Mouse (Mus musculus) olfactory bulb, adult 2 months (tissue): ENCODE data around the gene Aldh6a1. TPM values are rescaled to one million over a fixed set of nuclear protein-coding genes. Genes with fewer than 3 reads are reported as not detected.

Experiments
- H3K27ac ChIP-seq: fragments of 200-500 bp; 2 replicates; pipeline ENCODE4 v1.5.1; 2012; ENCODE audit warnings: low read depth, low read length; ENCODE audit not compliant: insufficient read depth
- H3K4me1 ChIP-seq: fragments of 200-500 bp; 2 replicates; pipeline ENCODE4 v1.6.1; 2012; ENCODE audit warnings: low read length; ENCODE audit not compliant: control insufficient read depth, insufficient read depth
- H3K4me3 ChIP-seq: fragments of 200-500 bp; 2 replicates; pipeline ENCODE4 v1.5.1; 2012; ENCODE audit warnings: mild to moderate bottlenecking, low read depth, low read length, moderate library complexity; ENCODE audit not compliant: insufficient read depth
- CTCF ChIP-seq: fragments of 200-500 bp; IDR thresholded peaks from 2 replicates; pipeline ENCODE4 v1.5.1; 2012; ENCODE audit warnings: low read depth, mild to moderate bottlenecking, low read length, moderate library complexity; ENCODE audit not compliant: insufficient read depth
- POLR2A ChIP-seq: fragments of 200-500 bp; IDR thresholded peaks from 2 replicates; pipeline ENCODE4 v1.6.1; 2012; ENCODE audit warnings: mild to moderate bottlenecking, low read depth, low read length, moderate library complexity; ENCODE audit not compliant: insufficient read depth
- WGBS: fragments of 180-500 bp; shearing (Covaris S2); methylation state at CpG from one replicate; pipeline ENCODE4 v1.1.7; 2018; 5-methylcytosine and 5-hydroxymethylcytosine counted together
- polyA plus RNA-seq: library from polyadenylated mRNA; stranded (reverse); fragments of >200 nt; gene quantifications from 2 replicates; pipeline ENCODE4 v1.2.4, GENCODE M21; 2012; ENCODE audit warnings: low replicate concordance; ENCODE audit not compliant: missing spikeins, insufficient read depth, insufficient read length

Gene Aldh6a1
- polyA plus RNA-seq, 1 experiment: not detected

DNA sequence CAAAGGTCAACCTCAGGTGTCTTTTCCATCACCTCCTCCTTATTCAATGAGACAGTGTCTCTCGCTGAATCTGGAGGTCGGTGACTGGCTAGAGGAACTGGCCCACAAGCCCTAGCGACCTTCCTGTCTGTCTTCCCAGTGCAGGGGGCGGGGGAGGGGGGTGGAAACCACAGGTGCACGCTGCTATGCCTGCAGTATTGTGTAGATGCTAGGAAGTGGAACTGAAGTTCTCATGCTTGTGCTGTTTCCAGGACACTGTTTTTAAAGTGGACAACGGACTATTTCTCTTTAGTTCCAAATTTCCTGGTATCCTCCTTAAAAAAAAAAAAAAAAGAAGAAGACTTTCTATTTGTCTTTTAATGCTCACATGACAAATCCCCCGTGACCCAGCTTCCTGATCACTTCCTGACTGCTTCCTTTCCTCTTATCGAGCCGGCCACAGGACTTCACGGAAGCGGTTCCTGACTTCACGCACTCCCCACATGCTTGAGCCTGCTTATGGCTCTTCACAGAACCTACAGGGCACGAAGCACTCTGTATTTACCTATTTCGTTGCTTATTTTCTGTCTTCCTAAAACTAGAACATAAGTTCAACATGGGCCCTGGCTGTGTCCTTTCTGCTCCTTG lies 61.9 kb downstream of the Aldh6a1 start:
- Histone ChIP-seq H3K27ac (no peak overlapping the region), H3K4me3 (no peak overlapping the region), H3K4me1 (no peaks in the 10 kb centered on the region)
- no peak for TF ChIP-seq POLR2A
- TF ChIP-seq CTCF: no peak
- WGBS: 79% methylated on average over 14 of the region's 14 CpGs

DNA sequence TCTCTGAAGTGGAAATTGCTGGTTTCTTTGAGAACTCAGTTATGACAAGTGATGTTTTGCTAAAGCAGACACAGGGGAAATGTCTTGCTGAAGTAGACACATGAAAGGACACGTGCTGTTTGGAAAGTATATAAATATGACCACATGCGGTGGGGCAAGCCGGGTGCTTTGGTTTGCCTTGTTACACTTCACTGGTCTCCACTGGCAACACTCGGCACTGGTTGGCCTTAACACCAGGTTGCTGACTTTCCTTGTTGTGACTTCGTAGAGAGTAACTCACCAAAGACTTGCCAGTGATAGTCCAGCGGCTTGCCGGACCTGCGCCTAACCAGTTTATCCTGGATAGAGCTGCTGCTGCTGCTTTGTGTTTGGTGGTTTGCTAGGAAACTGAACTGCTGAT lies 62.7 kb downstream of the Aldh6a1 start:
- H3K4me1 ChIP-seq: no peaks in the 10 kb centered on the region
- WGBS: 86% methylated on average over 8 of the region's 8 CpGs
- H3K4me3 ChIP-seq: no peak overlapping the region
- no peak overlapping the region for H3K27ac ChIP-seq
- TF ChIP-seq POLR2A (no peak), CTCF (no peak)

- 88% methylated on average over 4 of the region's 4 CpGs for WGBS
- no peak for TF ChIP-seq CTCF
- no peak for TF ChIP-seq POLR2A
- H3K4me3 ChIP-seq: no peak overlapping the region
- no peak overlapping the region for H3K27ac ChIP-seq
- H3K4me1 ChIP-seq: no peaks in the 10 kb centered on the region
These were observed 65.4 kb downstream of the Aldh6a1 start for GRCm38 (mm10) chr12:84385408-84385807.

DNA sequence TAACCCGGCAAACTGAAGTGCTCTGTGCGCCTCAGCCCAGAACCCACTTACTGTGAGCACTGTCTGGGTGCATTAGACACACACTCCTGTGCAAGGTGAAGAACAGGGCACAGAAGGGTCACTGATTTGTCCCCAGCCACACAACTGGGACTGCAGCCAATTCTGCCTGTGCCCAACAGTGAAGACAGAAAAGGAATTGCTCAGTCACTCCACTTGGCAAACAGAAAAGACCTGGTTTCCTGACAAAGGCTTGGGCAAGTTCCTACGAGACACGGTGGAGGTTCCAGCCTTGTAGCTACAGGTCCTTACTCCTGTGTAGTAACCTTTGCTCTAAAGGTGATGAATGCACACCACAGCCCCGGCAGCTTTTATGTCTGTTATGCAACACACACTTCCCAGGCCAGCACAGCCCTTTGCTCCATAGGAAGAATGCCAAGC lies 66.1 kb downstream of the Aldh6a1 start:
- TF ChIP-seq CTCF (no peak), POLR2A (no peak)
- no peak overlapping the region for H3K27ac ChIP-seq
- 33% methylated on average over 5 of the region's 5 CpGs for WGBS
- H3K4me3 ChIP-seq: no peak overlapping the region
- no peaks in the 10 kb centered on the region for H3K4me1 ChIP-seq

- no peak overlapping the region for H3K27ac ChIP-seq
- no peak overlapping the region for H3K4me3 ChIP-seq
- no peaks in the 10 kb centered on the region for H3K4me1 ChIP-seq
- TF ChIP-seq CTCF (no peak), POLR2A (no peak)
- 91% methylated on average over 4 of the region's 4 CpGs for WGBS
These were observed 68.4 kb downstream of the Aldh6a1 start for GRCm38 (mm10) chr12:84382369-84382768.

Other genes starting within 250 kb of the Aldh6a1 start
- not detected in 2 replicates for gene Elmsan1, start 232.1 kb downstream of the Aldh6a1 start, polyA plus RNA-seq
- not detected in 2 replicates for gene Ptgr2, start 165.8 kb downstream of the Aldh6a1 start, polyA plus RNA-seq
- gene Zfp410, start 134.2 kb downstream of the Aldh6a1 start, polyA plus RNA-seq: not detected in 2 replicates
- gene Coq6, start 89.3 kb downstream of the Aldh6a1 start, polyA plus RNA-seq: not detected in 2 replicates
- not detected in 2 replicates for gene Fam161b, start 89.2 kb downstream of the Aldh6a1 start, polyA plus RNA-seq
- not detected in 2 replicates for gene Entpd5, start 42.0 kb downstream of the Aldh6a1 start, polyA plus RNA-seq
- not detected in 2 replicates for gene Bbof1, start 41.9 kb downstream of the Aldh6a1 start, polyA plus RNA-seq
- gene Rnf113a2, start 33.8 kb downstream of the Aldh6a1 start, polyA plus RNA-seq: not detected in 2 replicates
- not detected in 2 replicates for gene Lin52, start 418 bp upstream of the Aldh6a1 start, polyA plus RNA-seq
- not detected in 2 replicates for gene Vsx2, start 118.8 kb upstream of the Aldh6a1 start, polyA plus RNA-seq
- not detected in 2 replicates for gene Abcd4, start 166.4 kb upstream of the Aldh6a1 start, polyA plus RNA-seq
- not detected in 2 replicates for gene Vrtn, start 190.0 kb upstream of the Aldh6a1 start, polyA plus RNA-seq
- not detected in 2 replicates for gene Syndig1l, start 247.8 kb upstream of the Aldh6a1 start, polyA plus RNA-seq